Mouse (Mus musculus): ENCODE measurements at regions not wholly inside any gene's neighbourhood (a gene's known extent, or its start where the extent isn't known, plus 50 kb on each side); places are given as distances from the start of the nearest gene placed in this dataset.

- TF ChIP-seq POLR2AphosphoS2 (IDR thresholded peaks at IDR 0.05; ENCODE audit: low read length): no peak
- no peak for TF ChIP-seq SMC3 (IDR thresholded peaks at IDR 0.05; ENCODE audit: low read depth, low read length)
- TF ChIP-seq TAL1 (IDR thresholded peaks at IDR 0.05; ENCODE audit: low read length): no peak
Measured at GRCm38 (mm10) chr1:23575515-23575914, 177.9 kb upstream of the Ogfrl1 start.

Data from MEL (cell line).